Mouse (Mus musculus) forebrain, embryonic 12.5 days (tissue): ENCODE measurements around the gene Kansl1l. TPM values are rescaled to one million over a fixed set of nuclear protein-coding genes. Genes with fewer than 3 reads are reported as not detected.

Experiments used
- ATAC-seq: fragments of 200-750 bp; cut with Nextera tagmentation; 2 replicates; pipeline ENCODE4 v1.8.0; 2017; ENCODE audit warnings: moderate TSS enrichment; ENCODE audit not compliant: low FRiP score
- H3K27ac ChIP-seq: fragments of 300-500 bp; sonication (generic); 2 replicates; pipeline ENCODE4 v1.5.1; 2016; ENCODE audit warnings: mild to moderate bottlenecking
- H3K27me3 ChIP-seq: fragments of 300-500 bp; sonication (generic); 2 replicates; pipeline ENCODE4 v1.6.1; 2016; ENCODE audit warnings: mild to moderate bottlenecking
- H3K36me3 ChIP-seq: fragments of 300-500 bp; sonication (generic); replicated peaks from 2 replicates; pipeline ENCODE4 v1.6.1; 2016; ENCODE audit warnings: mild to moderate bottlenecking
- H3K4me1 ChIP-seq: fragments of 300-500 bp; sonication (generic); 2 replicates; pipeline ENCODE4 v1.6.1; 2016
- H3K4me2 ChIP-seq: fragments of 300-500 bp; sonication (generic); 2 replicates; pipeline ENCODE4 v1.6.1; 2016; ENCODE audit warnings: mild to moderate bottlenecking, moderate library complexity
- H3K4me3 ChIP-seq: fragments of 300-500 bp; sonication (generic); replicated peaks from 2 replicates; pipeline ENCODE4 v1.5.1; 2016; ENCODE audit warnings: mild to moderate bottlenecking
- H3K9ac ChIP-seq: fragments of 300-500 bp; sonication (generic); 2 replicates; pipeline ENCODE4 v1.6.1; 2016; ENCODE audit warnings: mild to moderate bottlenecking
- H3K9me3 ChIP-seq: fragments of 300-500 bp; sonication (generic); 2 replicates; pipeline ENCODE4 v1.6.1; 2016
- WGBS: fragments of 180-500 bp; shearing (Covaris S2); methylation state at CpG from one replicate; pipeline ENCODE4 v1.1.7; 2016; 5-methylcytosine and 5-hydroxymethylcytosine counted together
- polyA plus RNA-seq: library from polyadenylated mRNA; unstranded; fragments of >200 nt; fragmentation: Nextera tagmentation; extraction: Ambion mirVana; gene quantifications from 2 replicates; pipeline ENCODE4 v1.2.1, GENCODE M21; 2016

Kansl1l gene
- 15.6 and 17.2 TPM in 2 replicates for polyA plus RNA-seq

GRCm38 (mm10) chr1:66817453-66817839 is at the start of gene Kansl1l:
Kansl1l (minus strand) TSS chr1:66817562.
- Histone ChIP-seq H3K27me3 (peaks cover 7% of the 10 kb centered on the region; the same call in 1 of the 2 replicates), H3K4me3 (peak within 1 kb of the TSS; percentile 86), H3K4me1 (peaks cover 22% of the 10 kb centered on the region), H3K27ac (peak within 1 kb of the TSS; percentile 98), H3K4me2 (peak within 1 kb of the TSS; percentile 77), H3K9ac (peak within 1 kb of the TSS; percentile 92), H3K9me3 (no peaks in the 10 kb centered on the region), H3K36me3 (no peaks in the 10 kb centered on the region)
- WGBS = 1% methylated on average over 18 of the region's 56 CpGs
- ATAC-seq = peak; percentile 90

- no peak overlapping the region for H3K4me3 ChIP-seq
- 92% methylated on average over 4 of the region's 4 CpGs for WGBS
- ATAC-seq = no peak
- no peaks in the 10 kb centered on the region for H3K27me3 ChIP-seq
- H3K9me3 ChIP-seq = no peaks in the 10 kb centered on the region
- no peak overlapping the region for H3K4me2 ChIP-seq
- H3K9ac ChIP-seq = no peak overlapping the region
- no peak overlapping the region for H3K27ac ChIP-seq
- H3K36me3 ChIP-seq = no peaks in the 10 kb centered on the region
- H3K4me1 ChIP-seq = peaks cover 16% of the 10 kb centered on the region
These were observed 48.3 kb upstream of the Kansl1l start for GRCm38 (mm10) chr1:66865633-66866032.

GRCm38 (mm10) chr1:66863741-66864495 is 46.6 kb upstream of the Kansl1l start:
- Histone ChIP-seq H3K27me3 (no peaks in the 10 kb centered on the region), H3K27ac (no peak overlapping the region), H3K9ac (no peak overlapping the region), H3K4me2 (peak overlapping the region; percentile 76), H3K36me3 (no peaks in the 10 kb centered on the region), H3K4me3 (0 out of 2 replicates have a peak overlapping the region, but pooled peaks have one; percentile 86), H3K9me3 (no peaks in the 10 kb centered on the region), H3K4me1 (peaks cover 16% of the 10 kb centered on the region)
- 20% methylated on average over 9 of the region's 9 CpGs for WGBS
- no peak for ATAC-seq

- Histone ChIP-seq H3K4me2 (peak within 1 kb of the TSS; percentile 76), H3K9me3 (no peaks in the 10 kb centered on the region), H3K27ac (0 out of 2 replicates have a peak within 1 kb of the TSS, but pooled peaks have one; percentile 27), H3K4me1 (peaks cover 16% of the 10 kb centered on the region), H3K4me3 (peak within 1 kb of the TSS; percentile 86), H3K27me3 (no peaks in the 10 kb centered on the region), H3K36me3 (no peaks in the 10 kb centered on the region), H3K9ac (peak within 1 kb of the TSS; percentile 80)
- peak; percentile 88 for ATAC-seq
- under 1% methylated on average over 77 of the region's 85 CpGs for WGBS
These were observed 45.5 kb upstream of the Kansl1l start, which contains the start of gene Acadl for GRCm38 (mm10) chr1:66862712-66863511. Acadl (minus strand) TSS chr1:66863277.

- Histone ChIP-seq H3K9ac (peak overlapping the region; percentile 80), H3K4me2 (peak overlapping the region; percentile 76), H3K27ac (no peak overlapping the region), H3K4me1 (peaks cover 16% of the 10 kb centered on the region), H3K27me3 (no peaks in the 10 kb centered on the region), H3K36me3 (peaks cover under 1% of the 10 kb centered on the region; the same call in 1 of the 2 replicates), H3K9me3 (no peaks in the 10 kb centered on the region), H3K4me3 (peak overlapping the region; percentile 86)
- WGBS = 14% methylated on average over 14 of the region's 14 CpGs
- ATAC-seq = peak; percentile 50; the same call in 1 of the 2 replicates
These were observed 44.7 kb upstream of the Kansl1l start for GRCm38 (mm10) chr1:66861764-66862672.

GRCm38 (mm10) chr1:66847506-66847905 is 30.1 kb upstream of the Kansl1l start:
- H3K4me1 ChIP-seq = no peaks in the 10 kb centered on the region
- H3K27me3 ChIP-seq = no peaks in the 10 kb centered on the region
- H3K9me3 ChIP-seq = 0 out of 2 replicates have a peak, but pooled peaks cover 6% of the 10 kb centered on the region
- peaks cover 9% of the 10 kb centered on the region for H3K36me3 ChIP-seq
- H3K4me3 ChIP-seq = no peak overlapping the region
- no peak overlapping the region for H3K27ac ChIP-seq
- ATAC-seq = no peak
- 90% methylated on average over 4 of the region's 4 CpGs for WGBS
- no peak overlapping the region for H3K4me2 ChIP-seq
- no peak overlapping the region for H3K9ac ChIP-seq

- H3K27me3 ChIP-seq = no peaks in the 10 kb centered on the region
- H3K27ac ChIP-seq = no peak overlapping the region
- no peak for ATAC-seq
- H3K4me3 ChIP-seq = no peak overlapping the region
- no peak overlapping the region for H3K9ac ChIP-seq
- H3K9me3 ChIP-seq = 0 out of 2 replicates have a peak, but pooled peaks cover 6% of the 10 kb centered on the region
- H3K4me1 ChIP-seq = no peaks in the 10 kb centered on the region
- no peak overlapping the region for H3K4me2 ChIP-seq
- WGBS = 92% methylated on average over 5 of the region's 5 CpGs
- peaks cover 9% of the 10 kb centered on the region for H3K36me3 ChIP-seq
These were observed 28.4 kb upstream of the Kansl1l start for GRCm38 (mm10) chr1:66845690-66846318.

GRCm38 (mm10) chr1:66841938-66842337 is 24.6 kb upstream of the Kansl1l start:
- H3K9me3 ChIP-seq = no peaks in the 10 kb centered on the region
- no peaks in the 10 kb centered on the region for H3K36me3 ChIP-seq
- no peaks in the 10 kb centered on the region for H3K4me1 ChIP-seq
- no peak overlapping the region for H3K9ac ChIP-seq
- H3K27me3 ChIP-seq = no peaks in the 10 kb centered on the region
- WGBS = 70% methylated on average over 10 of the region's 10 CpGs
- no peak overlapping the region for H3K27ac ChIP-seq
- no peak overlapping the region for H3K4me3 ChIP-seq
- no peak for ATAC-seq
- no peak overlapping the region for H3K4me2 ChIP-seq

- Histone ChIP-seq H3K9me3 (no peaks in the 10 kb centered on the region), H3K27me3 (no peaks in the 10 kb centered on the region), H3K9ac (no peak overlapping the region), H3K36me3 (no peaks in the 10 kb centered on the region), H3K4me1 (no peaks in the 10 kb centered on the region), H3K4me3 (no peak overlapping the region), H3K27ac (no peak overlapping the region), H3K4me2 (no peak overlapping the region)
- 83% methylated on average over 6 of the region's 6 CpGs for WGBS
- ATAC-seq = no peak
These were observed 24.1 kb upstream of the Kansl1l start for GRCm38 (mm10) chr1:66841510-66841909.

- no peak overlapping the region for H3K4me2 ChIP-seq
- no peak overlapping the region for H3K27ac ChIP-seq
- H3K27me3 ChIP-seq = no peaks in the 10 kb centered on the region
- ATAC-seq = no peak
- whole genome bisulfite sequencing = 87% methylated on average over 7 of the region's 7 CpGs
- H3K36me3 ChIP-seq = no peaks in the 10 kb centered on the region
- H3K4me3 ChIP-seq = no peak overlapping the region
- H3K4me1 ChIP-seq = no peaks in the 10 kb centered on the region
- H3K9me3 ChIP-seq = no peaks in the 10 kb centered on the region
- H3K9ac ChIP-seq = no peak overlapping the region
These were observed 22.5 kb upstream of the Kansl1l start for GRCm38 (mm10) chr1:66839755-66840438.

- no peak for ATAC-seq
- 67% methylated on average over 1 of the region's 1 CpGs for WGBS
- Histone ChIP-seq H3K27ac (no peak overlapping the region), H3K36me3 (no peaks in the 10 kb centered on the region), H3K4me1 (no peaks in the 10 kb centered on the region), H3K4me2 (no peak overlapping the region), H3K9me3 (no peaks in the 10 kb centered on the region), H3K27me3 (no peaks in the 10 kb centered on the region), H3K9ac (no peak overlapping the region), H3K4me3 (no peak overlapping the region)
These were observed 21.8 kb upstream of the Kansl1l start for GRCm38 (mm10) chr1:66839135-66839534.
